Mouse (Mus musculus) heart, adult 2 months (tissue): ENCODE results near the gene Fbxw9.

Experiments used
- CTCF ChIP-seq: fragments of 200-600 bp; IDR thresholded peaks from 2 replicates; pipeline ENCODE4 v1.8.1; 2022; ENCODE audit warnings: antibody characterized with exemption, mild to moderate bottlenecking, moderate library complexity
- POLR2A ChIP-seq: fragments of 200-500 bp; IDR thresholded peaks from 2 replicates; pipeline ENCODE4 v1.6.1; 2011; ENCODE audit warnings: mild to moderate bottlenecking, low read depth, low read length, control low read depth; ENCODE audit not compliant: insufficient read depth

- no peak for TF ChIP-seq CTCF
- no peak for TF ChIP-seq POLR2A
These were observed 31.0 kb downstream of the Fbxw9 start for GRCm38 (mm10) chr8:85090856-85091255.
